Mouse (Mus musculus) forebrain, embryonic 11.5 days (tissue): ENCODE results near the gene Kat6b. TPM values are rescaled to one million over a fixed set of nuclear protein-coding genes. Genes with fewer than 3 reads are reported as not detected.

Experiments
- ATAC-seq: fragments of 200-750 bp; cut with Nextera tagmentation; replicated peaks from 2 replicates; pipeline ENCODE4 v1.8.0; 2017; ENCODE audit warnings: moderate TSS enrichment; ENCODE audit not compliant: low FRiP score
- DNase-seq: peaks from one replicate; pipeline ENCODE4 v3.0.0-alpha.2; 2017; ENCODE audit warnings: low spot score
- H3K27ac ChIP-seq: fragments of 300-500 bp; sonication (generic); 2 replicates; pipeline ENCODE4 v1.5.1; 2014; ENCODE audit warnings: low read depth, low read length
- H3K27me3 ChIP-seq: fragments of 300-500 bp; sonication (generic); 2 replicates; pipeline ENCODE4 v1.6.1; 2014; ENCODE audit warnings: mild to moderate bottlenecking, low read length, mixed read lengths; ENCODE audit not compliant: control insufficient read depth, insufficient read depth
- H3K36me3 ChIP-seq: fragments of 300-500 bp; sonication (generic); 2 replicates; pipeline ENCODE4 v1.6.1; 2014; ENCODE audit warnings: mild to moderate bottlenecking, low read length, moderate library complexity, mixed read lengths; ENCODE audit not compliant: control insufficient read depth, insufficient read depth
- H3K4me1 ChIP-seq: fragments of 300-500 bp; sonication (generic); replicated peaks from 2 replicates; pipeline ENCODE4 v1.6.1; 2014; ENCODE audit warnings: low read length, mixed read lengths; ENCODE audit not compliant: control insufficient read depth, insufficient read depth
- H3K4me2 ChIP-seq: fragments of 300-500 bp; sonication (generic); 2 replicates; pipeline ENCODE4 v1.6.1; 2014; ENCODE audit warnings: low read depth, mild to moderate bottlenecking, low read length, moderate library complexity, mixed read lengths; ENCODE audit not compliant: severe bottlenecking
- H3K4me3 ChIP-seq: fragments of 300-500 bp; sonication (generic); 2 replicates; pipeline ENCODE4 v1.5.1; 2014; ENCODE audit warnings: low read depth, low read length
- H3K9ac ChIP-seq: fragments of 300-500 bp; sonication (generic); 2 replicates; pipeline ENCODE4 v1.6.1; 2014; ENCODE audit warnings: low read length
- H3K9me3 ChIP-seq: fragments of 300-500 bp; sonication (generic); 2 replicates; pipeline ENCODE4 v1.6.1; 2016; ENCODE audit warnings: low read length, mixed read lengths; ENCODE audit not compliant: control insufficient read depth
- WGBS: fragments of 180-500 bp; shearing (Covaris S2); extraction: QIAGEN DNeasy Blood & Tissue Kit; methylation state at CpG from one replicate; pipeline ENCODE4 v1.1.7; 2014; 5-methylcytosine and 5-hydroxymethylcytosine counted together
- polyA plus RNA-seq: library from polyadenylated mRNA; unstranded; fragments of >200 nt; fragmentation: Nextera tagmentation; extraction: Ambion mirVana; gene quantifications from 2 replicates; pipeline ENCODE4 v1.2.1, GENCODE M21; 2014

The Kat6b gene
- polyA plus RNA-seq, 1 experiment from 2014 or later = 34.5 TPM

DNA sequence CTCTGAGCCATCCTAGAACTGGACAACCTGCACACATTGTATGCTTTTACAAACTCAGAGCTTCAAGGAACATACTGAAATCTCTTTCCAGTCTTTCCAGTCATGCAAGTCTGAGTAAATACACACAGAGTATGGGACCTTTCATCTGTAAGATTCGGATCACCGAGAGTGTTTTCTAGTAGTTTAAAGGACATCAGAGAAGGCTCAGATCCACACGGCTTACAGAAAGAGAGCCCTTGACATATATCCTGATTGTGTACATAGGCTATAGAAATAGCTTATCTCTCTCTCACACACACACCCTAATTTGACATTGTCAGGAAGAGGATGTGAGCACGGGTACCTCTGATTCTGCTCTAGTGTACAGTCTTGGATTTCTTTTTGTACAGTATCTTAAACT, 121.7 kb downstream of the Kat6b start:
- H3K4me3 ChIP-seq = no peak overlapping the region
- no peak overlapping the region for H3K4me2 ChIP-seq
- H3K4me1 ChIP-seq = peaks cover 17% of the 10 kb centered on the region
- DNase-seq (no peak), ATAC-seq (no peak)
- 90% methylated on average over 4 of the region's 4 CpGs for WGBS
- H3K27ac ChIP-seq = no peak overlapping the region
- no peaks in the 10 kb centered on the region for H3K9me3 ChIP-seq
- no peak overlapping the region for H3K9ac ChIP-seq
- no peaks in the 10 kb centered on the region for H3K27me3 ChIP-seq
- H3K36me3 ChIP-seq = no peaks in the 10 kb centered on the region

GRCm38 (mm10) chr14:21607686-21608085, 126.5 kb downstream of the Kat6b start:
- Histone ChIP-seq H3K9me3 (no peaks in the 10 kb centered on the region), H3K36me3 (no peaks in the 10 kb centered on the region), H3K27me3 (no peaks in the 10 kb centered on the region), H3K4me2 (no peak overlapping the region), H3K4me3 (no peak overlapping the region), H3K27ac (peak overlapping the region; percentile 65), H3K4me1 (peaks cover 9% of the 10 kb centered on the region), H3K9ac (no peak overlapping the region)
- 60% methylated on average over 4 of the region's 4 CpGs for WGBS
- ATAC-seq (no peak), DNase-seq (no peak)

DNA sequence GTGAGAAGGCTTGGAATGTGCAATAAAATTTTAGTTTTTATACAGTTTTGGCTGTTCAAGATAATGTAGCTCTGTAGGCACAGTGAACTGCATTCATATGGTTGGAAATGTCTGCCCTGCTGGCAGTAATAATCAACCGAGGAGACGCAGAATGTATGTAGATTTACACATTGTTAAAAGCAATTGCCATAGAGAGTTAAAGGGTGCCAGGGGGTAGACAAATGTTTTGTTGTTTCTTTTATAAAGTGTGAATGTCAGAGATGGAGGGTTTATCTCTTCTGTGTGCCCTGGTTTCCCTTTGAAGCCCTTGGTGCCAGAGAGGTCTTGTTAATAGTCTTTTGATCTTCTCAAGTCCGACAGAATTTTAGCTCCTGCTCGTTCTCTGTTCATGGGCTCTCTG, 127.7 kb downstream of the Kat6b start:
- H3K27ac ChIP-seq = peak overlapping the region; percentile 47; the same call in 1 of the 2 replicates
- H3K9ac ChIP-seq = 0 out of 2 replicates have a peak overlapping the region, but pooled peaks have one; percentile 4
- H3K4me3 ChIP-seq = no peak overlapping the region
- no peaks in the 10 kb centered on the region for H3K36me3 ChIP-seq
- no peaks in the 10 kb centered on the region for H3K27me3 ChIP-seq
- WGBS = 18% methylated on average over 4 of the region's 4 CpGs
- no peak overlapping the region for H3K4me2 ChIP-seq
- DNase-seq = no peak
- H3K4me1 ChIP-seq = peaks cover 9% of the 10 kb centered on the region; the same call in 1 of the 2 replicates
- H3K9me3 ChIP-seq = no peaks in the 10 kb centered on the region
- no peak for ATAC-seq

- H3K4me2 ChIP-seq = no peak overlapping the region
- DNase-seq (no peak), ATAC-seq (peak; percentile 56)
- H3K4me1 ChIP-seq = peaks cover 9% of the 10 kb centered on the region; the same call in 1 of the 2 replicates
- no peaks in the 10 kb centered on the region for H3K27me3 ChIP-seq
- peak overlapping the region; percentile 62 for H3K27ac ChIP-seq
- H3K36me3 ChIP-seq = no peaks in the 10 kb centered on the region
- no peak overlapping the region for H3K4me3 ChIP-seq
- WGBS = 14% methylated on average over 3 of the region's 3 CpGs
- H3K9me3 ChIP-seq = no peaks in the 10 kb centered on the region
- no peak overlapping the region for H3K9ac ChIP-seq
Measured at GRCm38 (mm10) chr14:21610224-21610623, 129.0 kb downstream of the Kat6b start.

DNA sequence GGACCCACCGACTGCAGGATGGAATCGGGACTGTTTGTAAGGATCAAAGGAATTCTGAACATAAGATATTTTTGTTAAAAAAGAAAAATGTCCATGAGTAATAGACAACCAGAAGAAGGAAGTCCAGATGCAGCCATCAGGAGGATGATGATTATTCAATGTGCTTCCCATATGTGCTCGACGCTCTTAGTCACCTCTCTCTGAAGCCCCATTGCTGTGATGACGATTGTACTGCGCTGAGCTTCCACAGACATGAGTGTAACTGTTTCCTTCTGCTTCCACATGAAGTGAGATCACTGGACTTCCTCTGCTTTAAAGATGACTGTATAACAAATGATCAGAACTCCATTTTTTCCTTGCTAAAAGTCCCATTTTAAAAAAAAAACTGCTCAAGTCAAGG, 131.8 kb downstream of the Kat6b start:
- no peak overlapping the region for H3K4me2 ChIP-seq
- no peak for DNase-seq
- H3K9ac ChIP-seq = no peak overlapping the region
- H3K4me1 ChIP-seq = peaks cover 4% of the 10 kb centered on the region; the same call in 1 of the 2 replicates
- no peak overlapping the region for H3K27ac ChIP-seq
- ATAC-seq = no peak
- H3K4me3 ChIP-seq = no peak overlapping the region
- 93% methylated on average over 6 of the region's 6 CpGs for WGBS
- no peaks in the 10 kb centered on the region for H3K27me3 ChIP-seq
- no peaks in the 10 kb centered on the region for H3K36me3 ChIP-seq
- H3K9me3 ChIP-seq = no peaks in the 10 kb centered on the region

- H3K27ac ChIP-seq = no peak overlapping the region
- H3K4me2 ChIP-seq = no peak overlapping the region
- no peak for ATAC-seq
- no peak for DNase-seq
- no peaks in the 10 kb centered on the region for H3K9me3 ChIP-seq
- no peaks in the 10 kb centered on the region for H3K36me3 ChIP-seq
- H3K27me3 ChIP-seq = no peaks in the 10 kb centered on the region
- H3K9ac ChIP-seq = no peak overlapping the region
- 91% methylated on average over 5 of the region's 5 CpGs for WGBS
- H3K4me1 ChIP-seq = peaks cover 3% of the 10 kb centered on the region; the same call in 1 of the 2 replicates
- H3K4me3 ChIP-seq = no peak overlapping the region
Measured at GRCm38 (mm10) chr14:21614103-21614502, 132.9 kb downstream of the Kat6b start.

- WGBS = 89% methylated on average over 2 of the region's 2 CpGs
- ATAC-seq (no peak), DNase-seq (no peak)
- H3K4me2 ChIP-seq = no peak overlapping the region
- H3K4me3 ChIP-seq = no peak overlapping the region
- H3K9me3 ChIP-seq = no peaks in the 10 kb centered on the region
- no peak overlapping the region for H3K27ac ChIP-seq
- no peaks in the 10 kb centered on the region for H3K27me3 ChIP-seq
- H3K9ac ChIP-seq = no peak overlapping the region
- H3K36me3 ChIP-seq = no peaks in the 10 kb centered on the region
- H3K4me1 ChIP-seq = no peaks in the 10 kb centered on the region
Measured at GRCm38 (mm10) chr14:21615853-21616252, 134.6 kb downstream of the Kat6b start.

GRCm38 (mm10) chr14:21617221-21617980, 136.2 kb downstream of the Kat6b start:
- Histone ChIP-seq H3K27me3 (no peaks in the 10 kb centered on the region), H3K4me2 (no peak overlapping the region), H3K27ac (no peak overlapping the region), H3K9me3 (no peaks in the 10 kb centered on the region), H3K4me3 (no peak overlapping the region), H3K9ac (no peak overlapping the region), H3K36me3 (no peaks in the 10 kb centered on the region), H3K4me1 (no peaks in the 10 kb centered on the region)
- DNase-seq = no peak
- WGBS = 67% methylated on average over 4 of the region's 4 CpGs
- ATAC-seq = no peak

DNA sequence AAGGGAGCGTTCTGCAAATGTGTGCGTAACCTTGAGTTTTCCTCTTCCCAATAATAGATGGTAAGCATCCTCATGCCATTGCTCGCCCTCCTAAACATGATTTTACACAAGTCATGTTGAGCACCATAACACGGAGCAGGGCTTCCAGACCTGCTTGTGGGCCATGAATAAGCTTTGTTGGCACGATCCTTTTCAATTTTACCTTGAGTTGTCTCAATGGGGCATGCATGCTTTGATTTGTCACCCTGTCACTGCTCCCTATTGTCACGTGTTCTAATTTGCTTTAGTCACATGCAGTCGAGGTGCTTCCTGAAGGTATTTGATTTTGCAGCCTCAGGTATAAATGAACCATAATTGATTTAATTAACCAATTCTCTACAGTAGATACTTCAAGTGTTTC, 138.7 kb downstream of the Kat6b start:
- Histone ChIP-seq H3K4me3 (no peak overlapping the region), H3K4me1 (no peaks in the 10 kb centered on the region), H3K36me3 (no peaks in the 10 kb centered on the region), H3K9me3 (no peaks in the 10 kb centered on the region), H3K27ac (no peak overlapping the region), H3K9ac (no peak overlapping the region), H3K27me3 (no peaks in the 10 kb centered on the region), H3K4me2 (no peak overlapping the region)
- 90% methylated on average over 7 of the region's 7 CpGs for WGBS
- DNase-seq = no peak
- ATAC-seq = no peak
